Mouse (Mus musculus) intestine, embryonic 16.5 days (tissue): ENCODE data around the gene Cabin1. TPM values are rescaled to one million over a fixed set of nuclear protein-coding genes. Genes with fewer than 3 reads are reported as not detected.

Source experiments
- ATAC-seq: fragments of 200-750 bp; cut with Nextera tagmentation; 2 replicates; pipeline ENCODE4 v1.8.0; 2017; ENCODE audit warnings: moderate TSS enrichment, moderate library complexity
- H3K27ac ChIP-seq: fragments of 300-500 bp; sonication (generic); 2 replicates; pipeline ENCODE4 v1.5.1; 2014; ENCODE audit warnings: mild to moderate bottlenecking, low read length
- H3K27me3 ChIP-seq: fragments of 300-500 bp; sonication (generic); replicated peaks from 2 replicates; pipeline ENCODE4 v1.6.1; 2014; ENCODE audit warnings: low read length, control low read depth, mixed read lengths; ENCODE audit not compliant: control insufficient read depth, insufficient read depth
- H3K36me3 ChIP-seq: fragments of 300-500 bp; sonication (generic); 2 replicates; pipeline ENCODE4 v1.6.1; 2014; ENCODE audit warnings: low read length, control low read depth; ENCODE audit not compliant: control insufficient read depth, insufficient read depth
- H3K4me1 ChIP-seq: fragments of 300-500 bp; sonication (generic); 2 replicates; pipeline ENCODE4 v1.6.1; 2014; ENCODE audit warnings: low read length, control low read depth, mixed read lengths; ENCODE audit not compliant: control insufficient read depth, insufficient read depth
- H3K4me2 ChIP-seq: fragments of 300-500 bp; sonication (generic); 2 replicates; pipeline ENCODE4 v1.6.1; 2014; ENCODE audit warnings: low read depth, low read length, control low read depth
- H3K4me3 ChIP-seq: fragments of 300-500 bp; sonication (generic); 2 replicates; pipeline ENCODE4 v1.5.1; 2014; ENCODE audit warnings: mild to moderate bottlenecking, low read length
- H3K9ac ChIP-seq: fragments of 300-500 bp; sonication (generic); 2 replicates; pipeline ENCODE4 v1.6.1; 2014; ENCODE audit warnings: low read depth, low read length
- H3K9me3 ChIP-seq: fragments of 300-500 bp; sonication (generic); 2 replicates; pipeline ENCODE4 v1.6.1; 2016; ENCODE audit warnings: low read length, control low read depth; ENCODE audit not compliant: control insufficient read depth
- WGBS: fragments of 180-500 bp; shearing (Covaris S2); extraction: QIAGEN DNeasy Blood & Tissue Kit; methylation state at CpG from one replicate; pipeline ENCODE4 v1.1.7; 2014; 5-methylcytosine and 5-hydroxymethylcytosine counted together
- polyA plus RNA-seq: library from polyadenylated mRNA; unstranded; fragments of >200 nt; fragmentation: Nextera tagmentation; extraction: Ambion mirVana; gene quantifications from 2 replicates; pipeline ENCODE4 v1.2.1, GENCODE M21; 2015

Cabin1 gene
- polyA plus RNA-seq, 1 experiment from 2014 or later: 26.4 TPM

DNA sequence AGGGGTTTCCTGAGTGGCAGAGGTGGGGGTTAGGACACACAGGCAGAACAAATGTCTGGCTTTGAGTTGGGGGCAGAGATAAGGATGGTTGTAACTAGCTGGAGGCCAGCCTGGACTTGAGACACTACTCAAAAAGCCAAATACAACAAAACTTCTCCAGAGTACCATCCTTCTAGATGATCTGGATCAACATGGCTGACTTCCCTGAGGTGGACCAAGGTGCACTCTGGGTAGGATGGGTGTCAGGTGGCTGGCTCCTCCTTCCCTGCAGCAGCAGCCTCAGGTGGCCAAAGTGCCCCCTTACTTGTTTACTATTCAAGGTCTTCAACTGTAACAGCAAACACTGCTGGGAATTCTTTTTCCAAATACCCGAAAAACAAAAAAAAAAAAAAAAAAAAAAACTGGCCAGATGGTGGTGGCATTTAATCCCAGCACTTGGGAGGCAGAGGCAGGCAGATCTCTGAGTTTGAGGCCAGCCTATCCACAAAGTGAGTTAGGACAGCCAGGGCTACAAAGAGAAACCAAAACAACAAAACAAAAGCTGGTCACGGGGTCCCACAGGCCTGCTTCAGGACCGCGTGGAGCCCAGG is 114.6 kb downstream of the Cabin1 start:
- ATAC-seq: no peak
- no peaks in the 10 kb centered on the region for H3K9me3 ChIP-seq
- H3K36me3 ChIP-seq: peaks cover 35% of the 10 kb centered on the region
- no peak overlapping the region for H3K4me3 ChIP-seq
- H3K9ac ChIP-seq: no peak overlapping the region
- 95% methylated on average over 4 of the region's 4 CpGs for whole genome bisulfite sequencing
- no peak overlapping the region for H3K4me2 ChIP-seq
- no peak overlapping the region for H3K27ac ChIP-seq
- H3K27me3 ChIP-seq: no peaks in the 10 kb centered on the region
- no peaks in the 10 kb centered on the region for H3K4me1 ChIP-seq

DNA sequence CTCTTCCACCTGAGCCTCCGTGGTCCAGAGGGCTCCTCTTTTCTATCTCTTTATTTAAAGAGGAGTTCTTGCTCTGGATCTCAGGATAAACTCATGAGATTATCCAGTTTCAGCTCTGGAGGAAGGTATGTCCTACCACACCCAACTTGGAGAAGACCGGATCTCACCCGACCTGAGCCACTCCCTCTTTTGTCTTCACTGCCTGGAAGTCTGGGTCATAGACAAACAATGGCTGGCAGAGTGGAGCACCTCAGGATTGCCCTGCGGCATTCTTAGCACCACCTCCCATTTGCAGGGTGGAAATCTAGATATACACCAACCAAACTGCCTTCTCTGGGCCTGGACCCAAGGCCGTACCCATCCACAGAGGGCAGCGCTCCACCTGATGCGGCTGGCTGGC is 115.1 kb downstream of the Cabin1 start:
- H3K36me3 ChIP-seq: peaks cover 35% of the 10 kb centered on the region
- no peak for ATAC-seq
- WGBS: 80% methylated on average over 7 of the region's 7 CpGs
- H3K4me1 ChIP-seq: peaks cover 3% of the 10 kb centered on the region; the same call in 1 of the 2 replicates
- no peak overlapping the region for H3K4me2 ChIP-seq
- no peaks in the 10 kb centered on the region for H3K9me3 ChIP-seq
- H3K27ac ChIP-seq: no peak overlapping the region
- H3K9ac ChIP-seq: no peak overlapping the region
- no peak overlapping the region for H3K4me3 ChIP-seq
- no peaks in the 10 kb centered on the region for H3K27me3 ChIP-seq

- H3K4me3 ChIP-seq: no peak overlapping the region
- H3K9me3 ChIP-seq: no peaks in the 10 kb centered on the region
- no peak overlapping the region for H3K4me2 ChIP-seq
- peak overlapping the region; percentile 60; the same call in 1 of the 2 replicates for H3K27ac ChIP-seq
- no peaks in the 10 kb centered on the region for H3K27me3 ChIP-seq
- peaks cover 28% of the 10 kb centered on the region for H3K36me3 ChIP-seq
- H3K4me1 ChIP-seq: peaks cover 10% of the 10 kb centered on the region
- WGBS: 91% methylated on average over 6 of the region's 6 CpGs
- ATAC-seq: no peak
- H3K9ac ChIP-seq: no peak overlapping the region
These were observed 116.0 kb downstream of the Cabin1 start for GRCm38 (mm10) chr10:75648091-75648490.

- H3K36me3 ChIP-seq: peaks cover 24% of the 10 kb centered on the region
- no peak overlapping the region for H3K4me3 ChIP-seq
- 0 out of 2 replicates have a peak, but pooled peaks have one; percentile 7 for ATAC-seq
- no peak overlapping the region for H3K9ac ChIP-seq
- no peak overlapping the region for H3K4me2 ChIP-seq
- WGBS: 71% methylated on average over 3 of the region's 3 CpGs
- no peaks in the 10 kb centered on the region for H3K9me3 ChIP-seq
- H3K4me1 ChIP-seq: peaks cover 16% of the 10 kb centered on the region
- peak overlapping the region; percentile 60 for H3K27ac ChIP-seq
- H3K27me3 ChIP-seq: no peaks in the 10 kb centered on the region
These were observed 116.8 kb downstream of the Cabin1 start for GRCm38 (mm10) chr10:75647362-75647761.

DNA sequence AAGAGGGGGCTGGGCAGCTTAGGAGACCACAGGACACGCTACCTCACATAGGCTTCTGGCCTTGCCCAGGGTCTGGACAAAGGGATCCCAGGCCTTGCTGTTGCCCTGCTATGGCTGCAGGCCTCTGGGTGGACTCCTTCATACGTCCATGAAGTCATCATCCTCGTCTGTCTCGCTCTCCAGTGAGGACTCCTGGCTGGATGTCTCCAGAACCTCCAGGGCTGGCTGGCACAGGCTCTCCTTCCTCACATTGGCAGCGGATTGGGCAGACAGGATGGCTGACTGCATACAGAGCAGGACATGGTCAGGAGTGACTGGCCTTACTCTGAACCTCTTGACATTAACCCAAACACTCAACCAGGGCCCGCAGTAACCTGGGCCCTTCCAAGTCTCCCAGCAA is 117.7 kb downstream of the Cabin1 start:
- 92% methylated on average over 6 of the region's 6 CpGs for WGBS
- Histone ChIP-seq H3K4me3 (no peak overlapping the region), H3K4me2 (no peak overlapping the region), H3K9ac (no peak overlapping the region), H3K36me3 (peaks cover 16% of the 10 kb centered on the region), H3K27me3 (no peaks in the 10 kb centered on the region), H3K27ac (no peak overlapping the region), H3K9me3 (no peaks in the 10 kb centered on the region), H3K4me1 (peaks cover 16% of the 10 kb centered on the region)
- ATAC-seq: no peak

DNA sequence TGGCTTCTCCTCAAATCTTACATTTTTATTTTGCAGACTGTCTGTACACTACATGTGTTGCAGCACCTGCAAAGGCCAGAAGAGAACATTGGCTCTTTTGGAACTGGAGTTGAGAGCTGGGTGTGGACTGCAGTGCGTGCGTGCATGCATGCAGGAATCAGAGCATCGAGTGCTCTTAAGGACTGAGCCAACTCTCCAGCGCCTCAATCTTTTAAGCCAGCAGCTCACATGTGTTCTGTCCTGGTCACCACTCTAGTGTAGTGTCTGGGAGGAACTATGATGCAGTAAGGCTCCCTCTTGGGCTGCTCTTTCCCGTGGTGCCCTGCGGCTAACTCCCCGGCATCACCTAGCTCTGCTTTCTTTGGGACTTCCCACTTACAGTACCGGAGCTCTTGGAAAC is 118.5 kb downstream of the Cabin1 start:
- Histone ChIP-seq H3K36me3 (peaks cover 9% of the 10 kb centered on the region), H3K4me1 (peaks cover 16% of the 10 kb centered on the region), H3K27ac (no peak overlapping the region), H3K4me2 (no peak overlapping the region), H3K9me3 (no peaks in the 10 kb centered on the region), H3K27me3 (no peaks in the 10 kb centered on the region), H3K9ac (no peak overlapping the region), H3K4me3 (no peak overlapping the region)
- 92% methylated on average over 8 of the region's 8 CpGs for WGBS
- no peak for ATAC-seq

DNA sequence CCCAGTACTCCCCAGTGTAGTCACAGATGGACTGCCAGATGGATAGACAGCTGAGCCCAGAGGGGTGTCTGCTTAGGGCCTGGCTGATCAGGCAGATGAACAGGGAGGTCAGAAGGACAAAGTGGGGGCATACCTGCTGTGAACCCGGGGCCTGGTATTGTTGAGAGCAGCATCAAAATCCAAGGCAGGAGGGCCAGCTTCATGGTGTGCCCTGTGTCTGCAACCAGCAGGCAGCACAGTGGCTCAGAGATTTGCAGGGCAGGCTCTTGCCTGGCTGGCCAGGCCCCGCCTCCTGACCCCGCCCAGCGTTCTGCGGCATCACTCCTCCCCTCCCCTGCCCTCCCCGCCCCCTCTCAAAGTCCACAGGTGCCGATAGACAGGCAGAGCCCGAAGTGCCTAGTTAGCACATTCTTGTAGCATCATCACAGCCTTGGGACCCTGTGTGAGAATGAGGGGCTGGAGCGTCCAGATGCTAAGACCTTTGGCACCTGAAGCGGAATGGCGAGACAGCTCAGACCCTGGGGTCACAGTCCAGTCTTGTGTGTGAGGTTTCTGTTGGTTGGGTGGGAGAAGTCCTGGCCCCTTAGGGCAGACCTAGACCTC is 120.3 kb downstream of the Cabin1 start, which contains the start of gene Susd2:
TSS of gene Susd2 (minus strand) at position 268 of the 603 bp plus-strand sequence.
- WGBS: 4% methylated on average over 11 of the region's 11 CpGs
- H3K9ac ChIP-seq: peak within 1 kb of the TSS; percentile 26
- peak; percentile 87 for ATAC-seq
- H3K27me3 ChIP-seq: no peaks in the 10 kb centered on the region
- peak within 1 kb of the TSS; percentile 73; the same call in 1 of the 2 replicates for H3K27ac ChIP-seq
- H3K9me3 ChIP-seq: no peaks in the 10 kb centered on the region
- 0 out of 2 replicates have a peak, but pooled peaks cover 3% of the 10 kb centered on the region for H3K36me3 ChIP-seq
- peaks cover 16% of the 10 kb centered on the region for H3K4me1 ChIP-seq
- H3K4me2 ChIP-seq: peak within 1 kb of the TSS; percentile 34; the same call in 1 of the 2 replicates
- peak within 1 kb of the TSS; percentile 15 for H3K4me3 ChIP-seq

GRCm38 (mm10) chr10:75642891-75643290 is 121.2 kb downstream of the Cabin1 start:
- Histone ChIP-seq H3K4me2 (no peak overlapping the region), H3K9ac (peak overlapping the region; percentile 12)

GRCm38 (mm10) chr10:75642436-75642835 is 121.7 kb downstream of the Cabin1 start:
- H3K36me3 ChIP-seq: 0 out of 2 replicates have a peak, but pooled peaks cover 3% of the 10 kb centered on the region

More at GRCm38 (mm10) chr10:75642891-75643290, 121.2 kb downstream of the Cabin1 start:
- Histone ChIP-seq H3K36me3 (0 out of 2 replicates have a peak, but pooled peaks cover 3% of the 10 kb centered on the region), H3K9me3 (no peaks in the 10 kb centered on the region), H3K4me3 (no peak overlapping the region), H3K27me3 (no peaks in the 10 kb centered on the region), H3K27ac (no peak overlapping the region), H3K4me1 (peaks cover 16% of the 10 kb centered on the region)
- no peak for ATAC-seq
- 65% methylated on average over 2 of the region's 2 CpGs for WGBS

More at GRCm38 (mm10) chr10:75642436-75642835, 121.7 kb downstream of the Cabin1 start:
- 81% methylated on average over 9 of the region's 9 CpGs for WGBS
- Histone ChIP-seq H3K27ac (no peak overlapping the region), H3K4me3 (no peak overlapping the region), H3K4me2 (no peak overlapping the region), H3K27me3 (no peaks in the 10 kb centered on the region), H3K4me1 (peaks cover 16% of the 10 kb centered on the region), H3K9ac (no peak overlapping the region), H3K9me3 (no peaks in the 10 kb centered on the region)
- ATAC-seq: no peak
